Mouse (Mus musculus) gonadal fat pad, adult 2 months (tissue): ENCODE data around the gene 2410137M14Rik. TPM values are rescaled to one million over a fixed set of nuclear protein-coding genes. Genes with fewer than 3 reads are reported as not detected.

Experiments used
- DNase-seq: peaks from one replicate; pipeline ENCODE4 v3.0.0-alpha.2; 2012; ENCODE audit warnings: low read depth
- polyA plus RNA-seq: library from polyadenylated mRNA; depleted of rRNA; stranded (reverse); fragments of >200 nt; gene quantifications from 2 replicates; pipeline ENCODE4 v1.2.3, GENCODE M21; 2012; rRNA removed

2410137M14Rik gene
- polyA plus RNA-seq, 1 experiment = not detected

GRCm38 (mm10) chr17:36949265-36949664 is 31.8 kb downstream of the 2410137M14Rik start:
- DNase-seq = no peak

GRCm38 (mm10) chr17:36948286-36948685 is 32.8 kb downstream of the 2410137M14Rik start:
- no peak for DNase-seq

GRCm38 (mm10) chr17:36947051-36947819 is 33.8 kb downstream of the 2410137M14Rik start:
- DNase-seq = no peak

- DNase-seq = no peak
These were observed 36.8 kb downstream of the 2410137M14Rik start for GRCm38 (mm10) chr17:36944121-36944775.

- no peak for DNase-seq
These were observed 37.3 kb downstream of the 2410137M14Rik start for GRCm38 (mm10) chr17:36943691-36944090.

GRCm38 (mm10) chr17:36942791-36943471 is 38.1 kb downstream of the 2410137M14Rik start, which contains the start of gene Rnf39:
TSS of gene Rnf39 (plus strand) at chr17:36942918.
- no peak for DNase-seq

GRCm38 (mm10) chr17:36942391-36942790 is 38.6 kb downstream of the 2410137M14Rik start:
- no peak for DNase-seq

- no peak for DNase-seq
These were observed 43.0 kb downstream of the 2410137M14Rik start for GRCm38 (mm10) chr17:36938056-36938455.

- no peak for DNase-seq
These were observed 49.2 kb downstream of the 2410137M14Rik start for GRCm38 (mm10) chr17:36931806-36932205.

- DNase-seq = no peak
These were observed 49.9 kb downstream of the 2410137M14Rik start for GRCm38 (mm10) chr17:36931130-36931529.

GRCm38 (mm10) chr17:36930233-36930632 is 50.8 kb downstream of the 2410137M14Rik start:
- no peak for DNase-seq

GRCm38 (mm10) chr17:36929236-36929932 is 51.7 kb downstream of the 2410137M14Rik start:
- DNase-seq = no peak

Other genes with a start within 250 kb of the 2410137M14Rik start
- gene H2-M10.5, start 208.3 kb downstream of the 2410137M14Rik start, polyA plus RNA-seq = not detected in 2 replicates
- gene H2-M10.6, start 169.1 kb downstream of the 2410137M14Rik start, polyA plus RNA-seq = not detected in 2 replicates
- 39.2 and 43.9 TPM in 2 replicates for gene Trim26, start 144.1 kb downstream of the 2410137M14Rik start, polyA plus RNA-seq
- 0.15 TPM in 1 of 2 replicates, not detected in the other for gene Trim15, start 114.0 kb downstream of the 2410137M14Rik start, polyA plus RNA-seq
- gene Trim10, start 111.7 kb downstream of the 2410137M14Rik start, polyA plus RNA-seq = 0.13 and 0.27 TPM in 2 replicates
- not detected in 2 replicates for gene Trim40, start 91.1 kb downstream of the 2410137M14Rik start, polyA plus RNA-seq
- 0.04 TPM in 1 of 2 replicates, not detected in the other for gene Trim31, start 83.1 kb downstream of the 2410137M14Rik start, polyA plus RNA-seq
- gene Rnf39, start 38.3 kb downstream of the 2410137M14Rik start, polyA plus RNA-seq = 1.1 TPM in 2 replicates
- gene Ppp1r11, start 29.5 kb downstream of the 2410137M14Rik start, polyA plus RNA-seq = 39.7 and 48.5 TPM in 2 replicates
- gene Znrd1, start 22.7 kb downstream of the 2410137M14Rik start, polyA plus RNA-seq = 26.1 and 32.9 TPM in 2 replicates
- 2.5 and 4.5 TPM in 2 replicates for gene Znrd1as, start 22.6 kb downstream of the 2410137M14Rik start, polyA plus RNA-seq
- 0.16 and 0.18 TPM in 2 replicates for gene H2-M5, start 8.3 kb upstream of the 2410137M14Rik start, polyA plus RNA-seq
- gene Zfp57, start 19.9 kb upstream of the 2410137M14Rik start, polyA plus RNA-seq = 4.5 and 4.7 TPM in 2 replicates
- gene Mog, start 42.2 kb upstream of the 2410137M14Rik start, polyA plus RNA-seq = not detected in 2 replicates
- gene Gabbr1, start 64.7 kb upstream of the 2410137M14Rik start, polyA plus RNA-seq = 17.3 and 21.3 TPM in 2 replicates
- gene Olfr90, start 107.3 kb upstream of the 2410137M14Rik start, polyA plus RNA-seq = not detected in 2 replicates
- gene Olfr91, start 117.0 kb upstream of the 2410137M14Rik start, polyA plus RNA-seq = not detected in 2 replicates
- not detected in 2 replicates for gene Olfr92, start 138.9 kb upstream of the 2410137M14Rik start, polyA plus RNA-seq
- not detected in 2 replicates for gene Olfr93, start 180.3 kb upstream of the 2410137M14Rik start, polyA plus RNA-seq
- 0.55 and 0.59 TPM in 2 replicates for gene Ubd, start 212.7 kb upstream of the 2410137M14Rik start, polyA plus RNA-seq
- gene Olfr94, start 219.8 kb upstream of the 2410137M14Rik start, polyA plus RNA-seq = not detected in 2 replicates
- gene Olfr95, start 231.9 kb upstream of the 2410137M14Rik start, polyA plus RNA-seq = not detected in 2 replicates
- not detected in 2 replicates for gene Olfr96, start 238.9 kb upstream of the 2410137M14Rik start, polyA plus RNA-seq